Mouse (Mus musculus): ENCODE data around the gene Pard3. TPM values are rescaled to one million over a fixed set of nuclear protein-coding genes. Genes with fewer than 3 reads are reported as not detected.

Gene Pard3
- polyA plus RNA-seq, 1 experiment from 2014 or later = 30.0 TPM

- no peak for DNase-seq (ENCODE audit: low spot score)
- Histone ChIP-seq H3K9ac (ENCODE audit: low read length) (no peak overlapping the region), H3K4me2 (replicated peaks; ENCODE audit: low read depth) (no peak overlapping the region), H3K4me3 (ENCODE audit: low read depth, low read length) (no peak overlapping the region), H3K27ac (replicated peaks) (no peak overlapping the region), H3K9me3 (ENCODE audit: control insufficient read depth, low read length) (no peaks in the 10 kb centered on the region), H3K27me3 (ENCODE audit: control insufficient read depth, insufficient read depth, low read length) (no peaks in the 10 kb centered on the region), H3K36me3 (ENCODE audit: control insufficient read depth, insufficient read depth, low read length) (no peaks in the 10 kb centered on the region), H3K4me1 (replicated peaks; ENCODE audit: control insufficient read depth, insufficient read depth) (no peaks in the 10 kb centered on the region)
- WGBS = 79% methylated on average over 4 of the region's 4 CpGs
- TF ChIP-seq CTCF (IDR thresholded peaks at IDR 0.05; ENCODE audit: low read depth) (no peak), EP300 (optimal IDR thresholded peaks at IDR 0.05) (no peak)
- no peak for ATAC-seq (ENCODE audit: low FRiP score, low TSS enrichment)
These were observed 199.2 kb downstream of the Pard3 start for GRCm38 (mm10) chr8:127262926-127263325.

- no peak for DNase-seq (ENCODE audit: low spot score)
These were observed 199.8 kb downstream of the Pard3 start for GRCm38 (mm10) chr8:127263457-127263856.

GRCm38 (mm10) chr8:127264691-127265470 is 201.2 kb downstream of the Pard3 start:
- Histone ChIP-seq H3K9me3 (ENCODE audit: control insufficient read depth, low read length) (no peaks in the 10 kb centered on the region), H3K9ac (ENCODE audit: low read length) (no peak overlapping the region), H3K4me3 (ENCODE audit: low read depth, low read length) (no peak overlapping the region), H3K27ac (replicated peaks) (no peak overlapping the region), H3K27me3 (ENCODE audit: control insufficient read depth, insufficient read depth, low read length) (no peaks in the 10 kb centered on the region), H3K4me1 (replicated peaks; ENCODE audit: control insufficient read depth, insufficient read depth) (no peaks in the 10 kb centered on the region), H3K4me2 (replicated peaks; ENCODE audit: low read depth) (no peak overlapping the region), H3K36me3 (ENCODE audit: control insufficient read depth, insufficient read depth, low read length) (no peaks in the 10 kb centered on the region)
- TF ChIP-seq EP300 (optimal IDR thresholded peaks at IDR 0.05) (no peak), CTCF (IDR thresholded peaks at IDR 0.05; ENCODE audit: low read depth) (no peak)
- 80% methylated on average over 8 of the region's 8 CpGs for WGBS
- DNase-seq (ENCODE audit: low spot score) (no peak), ATAC-seq (ENCODE audit: low FRiP score, low TSS enrichment) (no peak)

More at GRCm38 (mm10) chr8:127263457-127263856, 199.8 kb downstream of the Pard3 start:
- TF ChIP-seq EP300 (optimal IDR thresholded peaks at IDR 0.05) (no peak), CTCF (IDR thresholded peaks at IDR 0.05; ENCODE audit: low read depth) (no peak)
- no peak overlapping the region for H3K4me3 ChIP-seq (ENCODE audit: low read depth, low read length)
- H3K4me1 ChIP-seq (replicated peaks; ENCODE audit: control insufficient read depth, insufficient read depth) = no peaks in the 10 kb centered on the region
- ATAC-seq (ENCODE audit: low FRiP score, low TSS enrichment) = no peak
- no peaks in the 10 kb centered on the region for H3K36me3 ChIP-seq (ENCODE audit: control insufficient read depth, insufficient read depth, low read length)
- H3K9ac ChIP-seq (ENCODE audit: low read length) = no peak overlapping the region
- no peaks in the 10 kb centered on the region for H3K27me3 ChIP-seq (ENCODE audit: control insufficient read depth, insufficient read depth, low read length)
- no peaks in the 10 kb centered on the region for H3K9me3 ChIP-seq (ENCODE audit: control insufficient read depth, low read length)
- H3K27ac ChIP-seq (replicated peaks) = no peak overlapping the region
- 68% methylated on average over 5 of the region's 5 CpGs for WGBS
- H3K4me2 ChIP-seq (replicated peaks; ENCODE audit: low read depth) = no peak overlapping the region

GRCm38 (mm10) chr8:127266777-127267176 is 203.1 kb downstream of the Pard3 start:
- 69% methylated on average over 5 of the region's 5 CpGs for WGBS
- Histone ChIP-seq H3K27me3 (ENCODE audit: control insufficient read depth, insufficient read depth, low read length) (no peaks in the 10 kb centered on the region), H3K9ac (ENCODE audit: low read length) (no peak overlapping the region), H3K27ac (replicated peaks) (no peak overlapping the region), H3K4me1 (replicated peaks; ENCODE audit: control insufficient read depth, insufficient read depth) (no peaks in the 10 kb centered on the region), H3K4me2 (replicated peaks; ENCODE audit: low read depth) (no peak overlapping the region), H3K9me3 (ENCODE audit: control insufficient read depth, low read length) (no peaks in the 10 kb centered on the region), H3K36me3 (ENCODE audit: control insufficient read depth, insufficient read depth, low read length) (no peaks in the 10 kb centered on the region), H3K4me3 (ENCODE audit: low read depth, low read length) (no peak overlapping the region)
- no peak for DNase-seq (ENCODE audit: low spot score)
- ATAC-seq (ENCODE audit: low FRiP score, low TSS enrichment) = no peak
- TF ChIP-seq CTCF (IDR thresholded peaks at IDR 0.05; ENCODE audit: low read depth) = no peak
- TF ChIP-seq EP300 (optimal IDR thresholded peaks at IDR 0.05) = no peak

- no peak overlapping the region for H3K27ac ChIP-seq (replicated peaks)
- H3K4me1 ChIP-seq (replicated peaks; ENCODE audit: control insufficient read depth, insufficient read depth) = no peaks in the 10 kb centered on the region
- H3K36me3 ChIP-seq (ENCODE audit: control insufficient read depth, insufficient read depth, low read length) = no peaks in the 10 kb centered on the region
- H3K9me3 ChIP-seq (ENCODE audit: control insufficient read depth, low read length) = no peaks in the 10 kb centered on the region
- ATAC-seq (ENCODE audit: low FRiP score, low TSS enrichment) (no peak), DNase-seq (ENCODE audit: low spot score) (no peak)
- H3K4me2 ChIP-seq (replicated peaks; ENCODE audit: low read depth) = no peak overlapping the region
- TF ChIP-seq CTCF (IDR thresholded peaks at IDR 0.05; ENCODE audit: low read depth) (no peak), EP300 (optimal IDR thresholded peaks at IDR 0.05) (no peak)
- no peak overlapping the region for H3K4me3 ChIP-seq (ENCODE audit: low read depth, low read length)
- WGBS = 63% methylated on average over 12 of the region's 12 CpGs
- H3K27me3 ChIP-seq (ENCODE audit: control insufficient read depth, insufficient read depth, low read length) = no peaks in the 10 kb centered on the region
- no peak overlapping the region for H3K9ac ChIP-seq (ENCODE audit: low read length)
These were observed 204.7 kb downstream of the Pard3 start for GRCm38 (mm10) chr8:127268239-127269024.

Measured in stomach, postnatal 0 days (tissue).